Mouse (Mus musculus) neural tube, embryonic 13.5 days (tissue): Measurements from ENCODE around the gene Rsrc1. TPM values are rescaled to one million over a fixed set of nuclear protein-coding genes. Genes with fewer than 3 reads are reported as not detected.

Experiments used
- ATAC-seq: fragments of 200-750 bp; cut with Nextera tagmentation; 2 replicates; pipeline ENCODE4 v1.8.0; 2017; ENCODE audit warnings: low read depth, mild to moderate bottlenecking, moderate TSS enrichment, moderate library complexity
- H3K27ac ChIP-seq: fragments of 300-500 bp; sonication (generic); replicated peaks from 2 replicates; pipeline ENCODE4 v1.5.1; 2015; ENCODE audit warnings: moderate library complexity, mild to moderate bottlenecking, inconsistent platforms
- H3K27me3 ChIP-seq: fragments of 300-500 bp; sonication (generic); 2 replicates; pipeline ENCODE4 v1.6.1; 2015; ENCODE audit warnings: mild to moderate bottlenecking, inconsistent platforms
- H3K36me3 ChIP-seq: fragments of 300-500 bp; sonication (generic); 2 replicates; pipeline ENCODE4 v1.6.1; 2015; ENCODE audit warnings: mild to moderate bottlenecking, inconsistent platforms
- H3K4me1 ChIP-seq: fragments of 300-500 bp; sonication (generic); replicated peaks from 2 replicates; pipeline ENCODE4 v1.6.1; 2015; ENCODE audit warnings: inconsistent platforms
- H3K4me2 ChIP-seq: fragments of 300-500 bp; sonication (generic); 2 replicates; pipeline ENCODE4 v1.6.1; 2015; ENCODE audit warnings: inconsistent platforms, mild to moderate bottlenecking, moderate library complexity
- H3K4me3 ChIP-seq: fragments of 300-500 bp; sonication (generic); 2 replicates; pipeline ENCODE4 v1.5.1; 2015; ENCODE audit warnings: mild to moderate bottlenecking, inconsistent platforms
- H3K9ac ChIP-seq: fragments of 300-500 bp; sonication (generic); 2 replicates; pipeline ENCODE4 v1.6.1; 2015; ENCODE audit warnings: moderate library complexity, mild to moderate bottlenecking, inconsistent platforms
- H3K9me3 ChIP-seq: fragments of 300-500 bp; sonication (generic); 2 replicates; pipeline ENCODE4 v1.6.1; 2016; ENCODE audit warnings: inconsistent platforms
- WGBS: fragments of 180-500 bp; shearing (Covaris S2); methylation state at CpG from one replicate; pipeline ENCODE4 v1.1.7; 2015; 5-methylcytosine and 5-hydroxymethylcytosine counted together
- polyA plus RNA-seq: library from polyadenylated mRNA; unstranded; fragments of >200 nt; fragmentation: Nextera tagmentation; extraction: Ambion mirVana; gene quantifications from 2 replicates; pipeline ENCODE4 v1.2.1, GENCODE M21; 2015

The Rsrc1 gene
- polyA plus RNA-seq, 1 experiment from 2014 or later: 39.0 TPM

DNA sequence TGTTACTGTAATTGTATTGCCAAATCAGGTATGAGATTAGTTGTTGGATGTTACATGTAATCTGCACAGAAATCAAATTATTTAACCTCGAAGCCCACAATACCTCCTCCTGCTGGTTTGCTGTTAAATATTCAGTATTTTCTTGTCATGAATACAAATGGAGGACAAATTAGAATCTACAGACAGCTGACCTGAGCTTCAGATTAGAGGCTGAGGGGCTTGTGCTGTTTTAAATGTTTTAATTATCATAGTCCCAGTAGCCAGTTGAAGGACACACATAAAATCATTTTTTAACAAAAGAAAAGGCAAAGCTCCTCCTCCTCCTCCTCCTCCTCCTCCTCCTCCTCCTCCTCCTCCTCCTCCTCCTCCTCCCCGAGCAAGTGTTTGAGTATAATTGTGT lies 327.5 kb downstream of the Rsrc1 start:
- Histone ChIP-seq H3K36me3 (no peaks in the 10 kb centered on the region), H3K9me3 (no peaks in the 10 kb centered on the region), H3K4me2 (no peak overlapping the region), H3K27ac (no peak overlapping the region), H3K4me1 (peaks cover 12% of the 10 kb centered on the region), H3K9ac (no peak overlapping the region), H3K4me3 (no peak overlapping the region), H3K27me3 (no peaks in the 10 kb centered on the region)
- ATAC-seq: no peak
- 31% methylated on average over 2 of the region's 2 CpGs for WGBS

DNA sequence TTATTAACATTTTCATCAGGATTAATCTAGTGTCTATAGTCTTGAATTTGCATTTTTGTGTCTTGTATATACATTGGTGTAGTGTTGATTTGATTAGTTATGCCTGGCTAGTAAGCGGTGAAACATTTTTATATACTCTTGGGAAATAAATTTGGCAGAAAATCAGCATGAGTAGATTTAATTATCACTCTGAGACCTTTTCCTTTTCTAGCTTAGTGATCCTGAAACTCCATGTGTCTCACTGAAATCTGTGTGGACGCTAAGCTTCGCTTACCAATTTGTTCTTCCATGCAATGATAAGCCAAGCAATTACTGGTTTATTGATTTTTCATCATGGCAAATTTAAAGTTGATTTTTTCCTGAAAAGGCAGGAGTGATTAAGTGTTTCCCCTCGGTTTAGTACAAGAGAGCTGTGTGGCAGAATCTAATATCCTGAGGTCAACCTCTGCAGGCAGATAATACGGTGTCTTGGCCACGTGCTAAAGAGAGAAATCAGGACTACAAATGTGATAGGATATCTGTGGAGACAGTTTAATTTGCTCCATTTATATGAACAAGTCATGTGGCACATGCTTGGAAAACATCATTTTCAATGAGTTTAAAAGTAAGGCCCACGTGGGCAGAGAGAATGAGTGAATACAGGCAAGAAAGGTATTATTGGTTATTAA lies 328.6 kb downstream of the Rsrc1 start:
- Histone ChIP-seq H3K4me3 (no peak overlapping the region), H3K9ac (no peak overlapping the region), H3K27me3 (no peaks in the 10 kb centered on the region), H3K4me2 (no peak overlapping the region), H3K27ac (no peak overlapping the region), H3K4me1 (peaks cover 12% of the 10 kb centered on the region), H3K36me3 (no peaks in the 10 kb centered on the region), H3K9me3 (no peaks in the 10 kb centered on the region)
- peak; percentile 78 for ATAC-seq
- 28% methylated on average over 7 of the region's 7 CpGs for WGBS

DNA sequence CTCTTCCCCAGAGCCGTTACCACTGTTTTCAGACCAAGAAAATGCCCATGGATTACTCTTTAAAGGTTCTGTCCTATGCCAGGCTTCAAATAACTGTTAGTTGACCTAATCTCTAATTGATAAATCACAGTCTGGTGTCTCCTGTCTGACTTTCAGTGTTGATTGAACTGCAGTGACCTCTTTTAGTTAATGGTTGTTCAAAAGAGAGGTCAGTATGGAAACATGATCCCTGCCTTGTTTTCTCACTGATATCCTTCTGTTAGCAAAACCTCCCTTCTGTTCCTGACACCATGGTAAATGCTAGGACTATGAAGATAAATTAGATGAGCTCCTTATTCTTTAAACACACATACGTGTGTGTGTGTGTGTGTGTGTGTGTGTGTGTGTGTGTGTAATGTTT lies 330.2 kb downstream of the Rsrc1 start:
- no peak for ATAC-seq
- no peak overlapping the region for H3K4me2 ChIP-seq
- H3K27ac ChIP-seq: no peak overlapping the region
- H3K4me3 ChIP-seq: no peak overlapping the region
- no peak overlapping the region for H3K9ac ChIP-seq
- WGBS: 62% methylated on average over 2 of the region's 2 CpGs
- H3K4me1 ChIP-seq: peaks cover 12% of the 10 kb centered on the region
- no peaks in the 10 kb centered on the region for H3K36me3 ChIP-seq
- H3K9me3 ChIP-seq: no peaks in the 10 kb centered on the region
- no peaks in the 10 kb centered on the region for H3K27me3 ChIP-seq

DNA sequence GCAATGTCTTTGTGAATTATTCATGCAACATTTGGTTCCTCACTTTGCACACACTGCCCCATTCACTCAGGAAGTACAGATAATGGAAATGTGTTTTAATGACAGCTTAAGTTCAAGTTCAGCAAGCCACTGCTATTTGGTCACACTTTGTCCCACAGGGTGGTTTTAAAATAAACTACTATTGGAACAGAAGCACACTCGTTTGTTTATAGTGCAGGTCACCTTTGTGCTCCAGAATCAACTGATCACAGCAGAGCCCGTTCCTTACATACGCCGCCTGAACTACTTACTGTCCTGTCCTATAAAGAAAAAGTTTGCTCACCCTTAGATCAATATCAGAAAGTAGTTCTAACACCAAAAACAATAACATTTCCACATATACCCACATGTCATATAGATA lies 341.2 kb downstream of the Rsrc1 start:
- ATAC-seq: no peak
- WGBS: 64% methylated on average over 4 of the region's 4 CpGs
- H3K4me1 ChIP-seq: no peaks in the 10 kb centered on the region

DNA sequence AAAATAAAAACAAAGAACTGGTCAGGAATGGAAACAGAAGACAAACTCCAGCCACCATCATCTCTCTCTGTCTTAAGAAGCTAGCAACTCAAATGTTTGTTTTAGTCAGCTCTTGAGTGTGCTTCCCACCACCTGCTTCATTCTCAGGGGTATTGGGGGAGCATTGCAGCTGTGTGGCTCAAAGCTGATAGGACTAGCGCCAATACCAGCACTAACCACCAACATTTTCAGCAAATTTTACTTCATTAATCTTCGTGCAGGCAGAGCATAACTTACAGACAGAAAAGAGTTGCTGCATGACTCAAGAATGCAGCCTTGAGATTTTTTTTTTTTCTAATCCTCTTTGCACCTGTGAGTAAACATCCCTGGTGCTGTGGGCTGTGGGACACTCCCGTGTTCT lies 358.4 kb downstream of the Rsrc1 start:
- H3K27me3 ChIP-seq: no peaks in the 10 kb centered on the region
- no peaks in the 10 kb centered on the region for H3K36me3 ChIP-seq
- no peak overlapping the region for H3K9ac ChIP-seq
- no peaks in the 10 kb centered on the region for H3K9me3 ChIP-seq
- no peak overlapping the region for H3K4me3 ChIP-seq
- peaks cover 11% of the 10 kb centered on the region; the same call in 1 of the 2 replicates for H3K4me1 ChIP-seq
- WGBS: 74% methylated on average over 3 of the region's 3 CpGs
- H3K27ac ChIP-seq: no peak overlapping the region
- no peak for ATAC-seq
- no peak overlapping the region for H3K4me2 ChIP-seq

More for the DNA sequence above, 341.2 kb downstream of the Rsrc1 start:
- Histone ChIP-seq H3K4me3 (no peak overlapping the region), H3K36me3 (no peaks in the 10 kb centered on the region), H3K4me2 (no peak overlapping the region), H3K9me3 (no peaks in the 10 kb centered on the region), H3K27ac (no peak overlapping the region), H3K27me3 (no peaks in the 10 kb centered on the region), H3K9ac (no peak overlapping the region)

DNA sequence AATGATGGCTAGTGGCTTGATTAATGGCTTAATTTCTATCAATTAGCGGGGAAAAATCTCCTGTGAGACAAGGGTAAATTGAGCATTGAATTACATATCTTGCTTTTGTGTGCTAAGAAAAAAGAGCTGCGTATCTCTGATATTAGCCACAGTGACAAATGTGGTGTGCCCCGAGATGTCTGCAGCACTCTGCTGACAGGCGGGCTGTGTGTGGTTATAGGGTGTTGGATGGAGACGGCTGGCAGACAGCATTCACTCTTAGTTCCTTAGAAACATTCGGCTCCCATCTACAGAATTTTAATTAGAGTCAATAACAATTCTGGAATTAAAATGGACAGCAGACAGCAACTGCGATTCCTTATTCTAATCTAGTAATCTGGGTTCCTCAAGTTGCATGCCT lies 359.7 kb downstream of the Rsrc1 start:
- Histone ChIP-seq H3K9me3 (no peaks in the 10 kb centered on the region), H3K4me2 (no peak overlapping the region), H3K27me3 (no peaks in the 10 kb centered on the region), H3K4me3 (no peak overlapping the region), H3K36me3 (no peaks in the 10 kb centered on the region), H3K4me1 (peaks cover 11% of the 10 kb centered on the region; the same call in 1 of the 2 replicates), H3K9ac (no peak overlapping the region), H3K27ac (no peak overlapping the region)
- 40% methylated on average over 7 of the region's 7 CpGs for WGBS
- ATAC-seq: no peak

DNA sequence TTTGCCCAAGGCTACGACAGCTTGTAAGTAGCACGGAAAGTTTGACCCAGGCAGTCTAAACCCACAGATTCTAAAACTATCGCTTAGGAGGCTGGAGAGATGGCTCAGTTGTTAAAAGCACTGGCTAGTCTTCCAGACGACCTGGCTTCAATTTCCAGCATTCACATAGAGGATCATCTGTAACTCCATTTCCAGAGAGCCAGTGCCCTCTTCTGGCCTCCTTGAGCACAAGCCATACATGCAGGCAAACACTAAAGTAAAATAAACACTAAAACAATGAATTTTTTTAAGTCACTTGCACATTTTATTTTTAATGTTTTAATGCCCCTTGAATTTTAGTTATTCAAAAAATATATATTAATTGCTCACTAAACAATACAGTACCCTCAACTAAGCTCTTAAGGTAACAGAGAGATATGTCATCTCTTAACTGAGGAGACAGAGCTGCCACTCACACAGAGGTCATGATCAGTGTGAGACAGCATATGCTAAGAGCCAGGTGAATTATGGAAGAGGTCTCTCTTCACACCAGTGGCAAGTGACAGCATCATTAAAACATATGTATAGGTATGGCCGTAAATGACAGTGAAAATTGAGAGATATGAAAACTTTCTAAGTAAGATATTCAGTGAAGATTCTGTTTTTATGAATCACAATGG lies 361.9 kb downstream of the Rsrc1 start:
- no peak overlapping the region for H3K9ac ChIP-seq
- no peaks in the 10 kb centered on the region for H3K27me3 ChIP-seq
- 60% methylated on average over 5 of the region's 5 CpGs for WGBS
- no peak overlapping the region for H3K4me2 ChIP-seq
- H3K27ac ChIP-seq: no peak overlapping the region
- H3K4me3 ChIP-seq: no peak overlapping the region
- no peaks in the 10 kb centered on the region for H3K9me3 ChIP-seq
- H3K36me3 ChIP-seq: no peaks in the 10 kb centered on the region
- H3K4me1 ChIP-seq: peaks cover 11% of the 10 kb centered on the region; the same call in 1 of the 2 replicates
- no peak for ATAC-seq

DNA sequence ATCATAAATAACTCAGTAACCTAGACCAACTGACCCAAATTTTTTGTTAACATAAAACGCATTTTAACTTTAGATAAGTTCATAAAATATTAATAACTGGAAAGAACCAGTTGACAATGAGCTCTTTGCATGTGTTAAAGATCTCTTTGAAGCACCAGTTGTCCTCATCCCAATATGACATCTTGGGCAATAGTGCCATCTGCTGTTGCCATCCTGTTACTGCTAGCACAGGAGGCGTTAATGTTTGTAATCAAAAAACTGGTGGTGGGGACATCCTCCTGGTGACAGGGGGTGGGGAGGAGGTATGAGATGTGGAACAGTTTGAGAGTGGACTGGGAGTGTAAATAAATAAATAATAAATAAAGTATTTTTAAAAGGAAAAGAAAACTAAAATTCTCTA lies 363.4 kb downstream of the Rsrc1 start:
- H3K4me1 ChIP-seq: peaks cover 10% of the 10 kb centered on the region; the same call in 1 of the 2 replicates
- no peaks in the 10 kb centered on the region for H3K9me3 ChIP-seq
- no peaks in the 10 kb centered on the region for H3K27me3 ChIP-seq
- H3K9ac ChIP-seq: no peak overlapping the region
- 8% methylated on average over 2 of the region's 2 CpGs for WGBS
- ATAC-seq: no peak
- H3K27ac ChIP-seq: no peak overlapping the region
- H3K36me3 ChIP-seq: no peaks in the 10 kb centered on the region
- H3K4me2 ChIP-seq: no peak overlapping the region
- no peak overlapping the region for H3K4me3 ChIP-seq

DNA sequence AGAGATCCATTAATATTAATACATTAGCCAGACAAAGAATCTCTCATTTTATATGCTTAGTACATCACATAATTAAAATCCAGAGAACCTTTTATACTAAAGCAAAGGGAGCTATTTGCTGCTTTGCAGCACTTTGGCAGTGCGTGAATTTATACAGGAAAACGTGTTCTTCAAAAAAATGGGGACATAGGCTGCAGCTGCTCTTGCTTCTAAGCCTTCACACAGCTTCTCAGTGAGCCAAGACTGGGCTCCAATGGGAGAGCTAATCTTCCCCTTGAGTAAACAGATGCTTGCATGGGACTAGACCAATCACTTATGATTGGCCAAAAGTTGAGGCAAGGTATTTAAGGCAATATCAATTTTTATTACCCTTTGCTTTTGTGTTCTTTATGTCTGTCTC lies 365.5 kb downstream of the Rsrc1 start:
- Histone ChIP-seq H3K9me3 (no peaks in the 10 kb centered on the region), H3K36me3 (no peaks in the 10 kb centered on the region), H3K27me3 (no peaks in the 10 kb centered on the region), H3K4me1 (no peaks in the 10 kb centered on the region; the same call in 1 of the 2 replicates), H3K4me3 (no peak overlapping the region), H3K9ac (no peak overlapping the region), H3K27ac (no peak overlapping the region), H3K4me2 (no peak overlapping the region)
- ATAC-seq: no peak
- 56% methylated on average over 2 of the region's 2 CpGs for WGBS

DNA sequence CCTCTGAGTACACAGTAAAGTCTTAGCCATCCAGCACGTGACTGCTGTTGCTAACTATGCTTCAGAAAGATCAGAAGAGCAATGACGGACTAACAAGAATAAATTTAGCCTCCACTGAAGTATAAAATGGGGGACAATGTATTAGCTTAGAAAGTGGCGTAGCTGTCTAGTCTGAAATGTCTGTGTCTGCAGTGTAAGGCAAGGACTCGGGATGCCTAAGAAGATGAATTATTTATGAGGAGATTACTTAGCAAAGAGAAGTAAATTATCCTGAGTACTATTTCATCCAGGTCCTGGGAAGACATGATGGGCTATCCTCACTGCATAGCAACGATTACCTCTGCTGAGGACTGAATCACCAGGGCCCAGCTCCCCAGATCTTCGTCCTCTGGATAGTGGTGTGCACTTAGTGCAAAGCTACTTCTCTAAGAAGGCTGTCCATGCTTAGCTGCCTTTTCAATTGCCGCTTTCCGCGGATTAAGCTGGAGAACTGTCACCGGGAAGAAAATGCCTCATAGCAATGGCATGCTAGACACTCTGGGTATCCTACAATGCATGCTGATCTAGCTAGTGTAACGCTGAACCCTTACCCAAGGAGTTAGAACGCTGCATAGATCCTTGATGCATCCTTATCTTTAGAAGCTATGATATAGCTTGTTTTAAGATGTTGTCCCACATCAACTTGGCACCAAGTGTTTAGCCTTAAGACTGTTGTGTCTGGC lies 370.4 kb downstream of the Rsrc1 start:
- H3K9me3 ChIP-seq: no peaks in the 10 kb centered on the region
- H3K36me3 ChIP-seq: no peaks in the 10 kb centered on the region
- H3K27ac ChIP-seq: peak overlapping the region; percentile 52; the same call in 1 of the 2 replicates
- H3K4me1 ChIP-seq: no peaks in the 10 kb centered on the region; the same call in 1 of the 2 replicates
- peak; percentile 58; the same call in 1 of the 2 replicates for ATAC-seq
- no peak overlapping the region for H3K9ac ChIP-seq
- peaks cover 5% of the 10 kb centered on the region; the same call in 1 of the 2 replicates for H3K27me3 ChIP-seq
- H3K4me3 ChIP-seq: no peak overlapping the region
- WGBS: 60% methylated on average over 12 of the region's 12 CpGs
- no peak overlapping the region for H3K4me2 ChIP-seq

DNA sequence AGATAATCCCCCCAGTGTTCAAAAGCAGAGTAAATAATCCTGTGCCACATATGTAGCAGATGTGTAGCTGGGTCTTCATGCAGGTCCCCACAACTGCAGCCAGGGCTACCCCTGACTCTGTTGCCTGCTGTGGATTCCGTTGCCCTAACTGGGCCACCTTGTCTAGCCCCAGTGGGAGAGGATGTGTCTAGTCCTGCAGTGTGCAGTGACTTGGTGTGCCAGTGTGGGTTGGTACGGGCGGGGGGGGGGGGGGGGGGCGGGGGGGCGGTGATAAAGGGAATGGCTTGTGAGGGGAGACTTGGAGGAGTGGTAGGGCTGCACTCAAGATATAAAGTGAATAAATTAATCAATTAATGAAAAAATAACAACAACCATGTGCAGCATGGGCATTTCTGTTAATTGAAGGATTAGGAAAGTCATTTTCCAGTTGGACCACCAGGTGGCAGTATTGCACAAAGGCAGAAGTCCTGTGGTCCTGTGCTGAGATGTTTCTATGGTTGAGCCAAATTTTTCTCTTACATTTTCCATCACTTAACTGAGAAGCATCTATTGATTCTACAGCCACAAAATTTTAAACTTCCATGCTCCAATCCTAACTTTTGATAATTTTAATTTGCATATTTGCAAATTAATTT lies 371.1 kb downstream of the Rsrc1 start:
- no peaks in the 10 kb centered on the region for H3K9me3 ChIP-seq
- peak; percentile 72 for ATAC-seq
- H3K4me3 ChIP-seq: no peak overlapping the region
- 39% methylated on average over 5 of the region's 5 CpGs for WGBS
- H3K4me2 ChIP-seq: no peak overlapping the region
- H3K4me1 ChIP-seq: no peaks in the 10 kb centered on the region; the same call in 1 of the 2 replicates
- peak overlapping the region; percentile 52; the same call in 1 of the 2 replicates for H3K27ac ChIP-seq
- no peak overlapping the region for H3K9ac ChIP-seq
- no peaks in the 10 kb centered on the region for H3K36me3 ChIP-seq
- peaks cover 8% of the 10 kb centered on the region for H3K27me3 ChIP-seq

DNA sequence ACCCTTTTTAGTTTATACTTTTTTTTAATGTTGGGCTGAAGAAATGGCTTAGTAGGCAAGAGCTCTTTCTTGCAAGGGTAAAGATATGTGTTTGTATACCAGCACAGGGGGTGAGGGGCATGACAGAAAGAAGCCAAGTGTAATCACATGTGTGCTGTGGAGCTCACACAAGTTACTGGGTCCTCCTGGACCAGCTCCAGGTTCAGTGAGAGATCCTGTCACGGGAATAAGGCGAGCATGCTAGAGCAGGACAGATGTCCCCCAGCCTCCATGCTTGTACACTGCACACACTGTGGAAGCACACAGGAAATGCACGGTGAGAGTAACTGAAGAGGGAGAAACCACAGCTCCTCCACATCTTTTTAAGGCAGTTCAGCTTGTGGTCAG lies 371.6 kb downstream of the Rsrc1 start:
- Histone ChIP-seq H3K4me3 (no peak overlapping the region), H3K27ac (no peak overlapping the region), H3K9me3 (no peaks in the 10 kb centered on the region), H3K4me2 (no peak overlapping the region), H3K27me3 (peaks cover 13% of the 10 kb centered on the region), H3K36me3 (no peaks in the 10 kb centered on the region), H3K9ac (no peak overlapping the region), H3K4me1 (no peaks in the 10 kb centered on the region; the same call in 1 of the 2 replicates)
- 89% methylated on average over 3 of the region's 3 CpGs for WGBS
- peak; percentile 20; the same call in 1 of the 2 replicates for ATAC-seq
